Mouse (Mus musculus) bone marrow macrophage, adult 2 months (primary cell): Measurements from ENCODE around the gene Myo18b. TPM values are rescaled to one million over a fixed set of nuclear protein-coding genes. Genes with fewer than 3 reads are reported as not detected.

ENCODE experiments used
- H3K27ac ChIP-seq: 2 replicates; pipeline ENCODE4 v1.5.1; 2012; ENCODE audit warnings: low read depth, low read length; ENCODE audit not compliant: insufficient read depth
- H3K4me1 ChIP-seq: 2 replicates; pipeline ENCODE4 v1.6.1; 2012; ENCODE audit warnings: low read length; ENCODE audit not compliant: control insufficient read depth, insufficient read depth
- H3K4me3 ChIP-seq: 2 replicates; pipeline ENCODE4 v1.5.1; 2012; ENCODE audit warnings: mild to moderate bottlenecking, low read length, moderate library complexity; ENCODE audit not compliant: insufficient read depth
- CTCF ChIP-seq: IDR thresholded peaks from 2 replicates; pipeline ENCODE4 v1.5.1; 2012; ENCODE audit warnings: low read depth, mild to moderate bottlenecking, low read length, moderate library complexity
- POLR2A ChIP-seq: IDR thresholded peaks from 2 replicates; pipeline ENCODE4 v1.6.1; 2012; ENCODE audit warnings: mild to moderate bottlenecking, low read depth, low read length, borderline replicate concordance
- polyA plus RNA-seq: library from polyadenylated mRNA; stranded (reverse); fragments of >200 nt; gene quantifications from 2 replicates; pipeline ENCODE4 v1.2.4, GENCODE M21; 2012; ENCODE audit not compliant: missing spikeins, insufficient read depth, insufficient read length

The Myo18b gene
- polyA plus RNA-seq, 1 experiment = not detected

- no peak for TF ChIP-seq POLR2A
- no peak overlapping the region for H3K4me3 ChIP-seq
- H3K4me1 ChIP-seq = no peaks in the 10 kb centered on the region
- no peak overlapping the region for H3K27ac ChIP-seq
These were observed 232.5 kb downstream of the Myo18b start for GRCm38 (mm10) chr5:112663701-112664100.

GRCm38 (mm10) chr5:112660924-112661431, 235.2 kb downstream of the Myo18b start:
- Histone ChIP-seq H3K4me1 (no peaks in the 10 kb centered on the region), H3K4me3 (no peak overlapping the region), H3K27ac (no peak overlapping the region)
- TF ChIP-seq POLR2A = no peak
- no peak for TF ChIP-seq CTCF

- H3K4me1 ChIP-seq = no peaks in the 10 kb centered on the region
- H3K4me3 ChIP-seq = no peak overlapping the region
- no peak overlapping the region for H3K27ac ChIP-seq
- TF ChIP-seq POLR2A (no peak), CTCF (no peak)
These were observed 236.9 kb downstream of the Myo18b start for GRCm38 (mm10) chr5:112659295-112659694.

GRCm38 (mm10) chr5:112656811-112657210, 239.4 kb downstream of the Myo18b start:
- no peak overlapping the region for H3K27ac ChIP-seq
- no peaks in the 10 kb centered on the region for H3K4me1 ChIP-seq
- TF ChIP-seq POLR2A (no peak), CTCF (no peak)
- no peak overlapping the region for H3K4me3 ChIP-seq

- TF ChIP-seq CTCF (no peak), POLR2A (no peak)
- Histone ChIP-seq H3K4me1 (no peaks in the 10 kb centered on the region), H3K4me3 (no peak overlapping the region), H3K27ac (no peak overlapping the region)
These were observed 240.1 kb downstream of the Myo18b start for GRCm38 (mm10) chr5:112655986-112656541.

GRCm38 (mm10) chr5:112655529-112655928, 240.6 kb downstream of the Myo18b start:
- Histone ChIP-seq H3K27ac (no peak overlapping the region), H3K4me3 (no peak overlapping the region), H3K4me1 (no peaks in the 10 kb centered on the region)
- TF ChIP-seq CTCF (no peak), POLR2A (no peak)

- no peak for TF ChIP-seq CTCF
- no peak for TF ChIP-seq POLR2A
- H3K4me1 ChIP-seq = no peaks in the 10 kb centered on the region
- H3K4me3 ChIP-seq = no peak overlapping the region
- H3K27ac ChIP-seq = no peak overlapping the region
These were observed 244.1 kb downstream of the Myo18b start for GRCm38 (mm10) chr5:112652036-112652435.

- no peaks in the 10 kb centered on the region for H3K4me1 ChIP-seq
- TF ChIP-seq CTCF = no peak
- no peak for TF ChIP-seq POLR2A
These were observed 246.9 kb downstream of the Myo18b start for GRCm38 (mm10) chr5:112649164-112649702.

GRCm38 (mm10) chr5:112646871-112647270, 249.3 kb downstream of the Myo18b start:
- H3K4me1 ChIP-seq = no peaks in the 10 kb centered on the region
- H3K27ac ChIP-seq = no peak overlapping the region
- TF ChIP-seq POLR2A (no peak), CTCF (no peak)
- H3K4me3 ChIP-seq = no peak overlapping the region

More at GRCm38 (mm10) chr5:112649164-112649702, 246.9 kb downstream of the Myo18b start:
- Histone ChIP-seq H3K27ac (no peak overlapping the region), H3K4me3 (no peak overlapping the region)

- H3K27ac ChIP-seq = no peak overlapping the region
- H3K4me3 ChIP-seq = no peak overlapping the region
- TF ChIP-seq POLR2A (no peak), CTCF (no peak)
- H3K4me1 ChIP-seq = no peaks in the 10 kb centered on the region
These were observed 250.6 kb downstream of the Myo18b start for GRCm38 (mm10) chr5:112645535-112645934.
